11 mouse cellular contexts compared by ENCODE assay signal in genomic region chr5:120438991-120439710, GRCm38 (mm10). TPM values are rescaled to one million over a fixed set of nuclear protein-coding genes. Genes with fewer than 3 reads are reported as not detected.
A peak's percentile ranks its signal among the peaks of the same experiment; 100 is the strongest.
DNase-seq lines count a peak whose midpoint lies in the region; ATAC-seq lines count a peak whose summit lies in the region.
"Had no signal": no experiment of that assay in that cellular context is flagged by ENCODE, and none has a peak within 500 bp of the region (broad histone marks: within the 10 kb centered on the region; RNA-seq: fewer than 3 reads in every experiment).

No protein-coding gene starts in this region.

- H3K4me3 ChIP-seq in forebrain, embryonic 14.5 days (ENCODE audit: low read depth, low read length) = peak overlapping the region; percentile 19
- H3K4me3 ChIP-seq in midbrain, embryonic 10.5 days = peak overlapping the region; percentile 59

- 0 out of 2 replicates have a peak overlapping the region, but pooled peaks have one; percentile 44 for H3K27ac ChIP-seq in forebrain, embryonic 14.5 days (ENCODE audit: low read depth, low read length)
- peak overlapping the region; percentile 91 for H3K27ac ChIP-seq in midbrain, embryonic 10.5 days (replicated peaks)
- H3K27ac ChIP-seq: intestine, embryonic 15.5 days had no signal

- H3K4me1 ChIP-seq in forebrain, embryonic 14.5 days (ENCODE audit: control insufficient read depth, insufficient read depth, low read length) = peaks cover 22% of the 10 kb centered on the region
- H3K4me1 ChIP-seq in midbrain, embryonic 10.5 days = peaks cover 63% of the 10 kb centered on the region

- peak overlapping the region; percentile 37 for H3K4me2 ChIP-seq in forebrain, embryonic 14.5 days (ENCODE audit: low read length)

- peak overlapping the region; percentile 35 for H3K9ac ChIP-seq in forebrain, embryonic 14.5 days (ENCODE audit: low read length)
- H3K9ac ChIP-seq: intestine, embryonic 15.5 days had no signal

- H3K27me3 ChIP-seq in forebrain, embryonic 14.5 days (replicated peaks; ENCODE audit: control insufficient read depth, insufficient read depth, low read length) = peaks cover 60% of the 10 kb centered on the region
- peaks cover 98% of the 10 kb centered on the region for H3K27me3 ChIP-seq in midbrain, embryonic 10.5 days (ENCODE audit: low read depth, poor library complexity, severe bottlenecking)

- no peaks in the 10 kb centered on the region for H3K9me3 ChIP-seq in forebrain, embryonic 14.5 days (replicated peaks; ENCODE audit: control insufficient read depth, low read length)
- no peaks in the 10 kb centered on the region for H3K9me3 ChIP-seq in midbrain, embryonic 10.5 days (replicated peaks)
- H3K9me3 ChIP-seq: intestine, embryonic 15.5 days had no signal

- peak; percentile 14 for ATAC-seq in CD4-positive, CD25-positive, alpha-beta regulatory T cell, adult 4 months
- ATAC-seq in forebrain, embryonic 14.5 days = no peak
- ATAC-seq: intestine, embryonic 15.5 days had no signal

- WGBS in forebrain, embryonic 14.5 days = 19% methylated on average over 27 of the region's 27 CpGs
- WGBS in midbrain, embryonic 10.5 days = 7% methylated on average over 27 of the region's 27 CpGs

- no peaks in the 10 kb centered on the region for H3K36me3 ChIP-seq in forebrain, embryonic 14.5 days (ENCODE audit: control insufficient read depth, insufficient read depth, low read length)
- peaks cover 3% of the 10 kb centered on the region; the same call in 1 of the 2 replicates for H3K36me3 ChIP-seq in midbrain, embryonic 10.5 days
- H3K36me3 ChIP-seq: intestine, embryonic 15.5 days had no signal

- peak; percentile 25 to 64 for DNase-seq in cerebellum, postnatal 25 days
- no peak for DNase-seq in cerebellum, adult 9-10 months
- no peak for DNase-seq in forebrain, embryonic 14.5 days (ENCODE audit: low spot score)
- peak; percentile 54 for DNase-seq in midbrain, embryonic 10.5 days (ENCODE audit: low spot score)
- DNase-seq in layer of hippocampus, adult 11-12 months (ENCODE audit: low spot score) = no peak
- DNase-seq in spleen, adult 12 weeks (ENCODE audit: low spot score) = no peak
- no peak for DNase-seq in gastrocnemius, postnatal 4 days (ENCODE audit: low spot score in 2 of 2)

RNA-seq across cellular contexts. Expression of gene Lhx5, which starts 7.7 kb away (rescaled TPM):
- polyA plus RNA-seq in CD4-positive, CD25-positive, alpha-beta regulatory T cell, adult 4 months (2017; shearing (Covaris generic)) = not detected
- 3.5 and 5.1 TPM in 2 replicates for polyA plus RNA-seq in forebrain, embryonic 14.5 days (2014; fragmentation: Nextera tagmentation; extraction: Ambion mirVana)
- polyA plus RNA-seq in midbrain, embryonic 10.5 days (2016; fragmentation: Nextera tagmentation; extraction: Ambion mirVana) = 23.5 and 30.5 TPM in 2 replicates
- not detected for total RNA-seq in gastrocnemius, postnatal 4 days (2021)
- polyA plus RNA-seq: intestine, embryonic 15.5 days; lung, embryonic 16.5 days had no signal

RNA-seq across cellular contexts. Expression of gene Sdsl, which starts 33.5 kb away (rescaled TPM):
- polyA plus RNA-seq in CD4-positive, CD25-positive, alpha-beta regulatory T cell, adult 4 months (2017; shearing (Covaris generic)) = not detected
- polyA plus RNA-seq in forebrain, embryonic 14.5 days (2014; fragmentation: Nextera tagmentation; extraction: Ambion mirVana) = 2.2 and 3.2 TPM in 2 replicates
- 5.5 and 6.2 TPM in 2 replicates for polyA plus RNA-seq in midbrain, embryonic 10.5 days (2016; fragmentation: Nextera tagmentation; extraction: Ambion mirVana)
- total RNA-seq in gastrocnemius, postnatal 4 days (2021) = under 1 TPM; 0.32 to 0.73 TPM

RNA-seq across cellular contexts. Expression of gene Sds, which starts 37.2 kb away (rescaled TPM):
- not detected for polyA plus RNA-seq in CD4-positive, CD25-positive, alpha-beta regulatory T cell, adult 4 months (2017; shearing (Covaris generic))
- not detected in 2 replicates for polyA plus RNA-seq in forebrain, embryonic 14.5 days (2014; fragmentation: Nextera tagmentation; extraction: Ambion mirVana)
- not detected in 2 replicates for polyA plus RNA-seq in midbrain, embryonic 10.5 days (2016; fragmentation: Nextera tagmentation; extraction: Ambion mirVana)
- not detected for total RNA-seq in gastrocnemius, postnatal 4 days (2021)
- total RNA-seq: left cerebral cortex, postnatal 10 days had no signal
- polyA plus RNA-seq: intestine, embryonic 15.5 days; lung, embryonic 16.5 days had no signal

Comparison
In these comparisons a context has a peak if more than half of its experiments do, and no peak if none do; other contexts are left out.
1. DNase-seq: peak in cerebellum, postnatal 25 days (2 of 2) and midbrain, embryonic 10.5 days (single experiment); none in cerebellum, adult 9-10 months (single experiment), forebrain, embryonic 14.5 days (single experiment), layer of hippocampus, adult 11-12 months (single experiment), spleen, adult 12 weeks (single experiment) and gastrocnemius, postnatal 4 days (0 of 2).